ENCODE assay signal across 8 mouse cellular contexts in genomic region chr2:26364738-26365465, GRCm38 (mm10). TPM values are rescaled to one million over a fixed set of nuclear protein-coding genes. Genes with fewer than 3 reads are reported as not detected.
DNase-seq lines count a peak whose midpoint lies in the region; ATAC-seq lines count a peak whose summit lies in the region.

No protein-coding gene starts in this region.

- peak; percentile 61 for DNase-seq in urinary bladder, postnatal 14 days (ENCODE audit: low spot score)
- DNase-seq in urinary bladder, adult 18-20 months (ENCODE audit: low spot score in 2 of 2) = no peak
- peak; percentile 91 for DNase-seq in gastrocnemius, postnatal 10 days
- peak; percentile 87 for DNase-seq in kidney, postnatal 10 days
- DNase-seq in spleen, postnatal 4 days (ENCODE audit: low spot score in 2 of 2) = no peak
- DNase-seq in midbrain, embryonic 11.5 days (ENCODE audit: low spot score, missing footprints) = no peak
- no peak for DNase-seq in layer of hippocampus, adult 9-11 months

- no peak; the same call in 1 of the 2 replicates for ATAC-seq in stomach, embryonic 16.5 days (ENCODE audit: insufficient read depth, low FRiP score)
- no peak for ATAC-seq in midbrain, embryonic 11.5 days (ENCODE audit: low FRiP score)

- H3K27me3 ChIP-seq in stomach, embryonic 16.5 days (ENCODE audit: control insufficient read depth, insufficient read depth, low read length) = no peaks in the 10 kb centered on the region
- no peaks in the 10 kb centered on the region for H3K27me3 ChIP-seq in midbrain, embryonic 11.5 days (ENCODE audit: control insufficient read depth, insufficient read depth, low read length)

- peak overlapping the region; percentile 28; the same call in 1 of the 2 replicates for H3K9ac ChIP-seq in stomach, embryonic 16.5 days (ENCODE audit: low read length)
- no peak overlapping the region for H3K9ac ChIP-seq in midbrain, embryonic 11.5 days (ENCODE audit: low read length)

- 72% methylated on average over 10 of the region's 10 CpGs for WGBS in stomach, embryonic 16.5 days
- WGBS in midbrain, embryonic 11.5 days = 89% methylated on average over 10 of the region's 10 CpGs

- no peaks in the 10 kb centered on the region for H3K9me3 ChIP-seq in stomach, embryonic 16.5 days (replicated peaks; ENCODE audit: control insufficient read depth, low read length)
- H3K9me3 ChIP-seq in midbrain, embryonic 11.5 days (ENCODE audit: control insufficient read depth, low read length) = no peaks in the 10 kb centered on the region

- H3K4me2 ChIP-seq in stomach, embryonic 16.5 days (ENCODE audit: low read depth, low read length) = no peak overlapping the region
- no peak overlapping the region for H3K4me2 ChIP-seq in midbrain, embryonic 11.5 days

- H3K27ac ChIP-seq in stomach, embryonic 16.5 days (ENCODE audit: low read length) = peak overlapping the region; percentile 50; the same call in 1 of the 2 replicates
- H3K27ac ChIP-seq in midbrain, embryonic 11.5 days (ENCODE audit: low read depth, low read length) = no peak overlapping the region

- peaks cover 6% of the 10 kb centered on the region; the same call in 1 of the 2 replicates for H3K4me1 ChIP-seq in stomach, embryonic 16.5 days (ENCODE audit: control insufficient read depth, insufficient read depth, low read length)
- no peaks in the 10 kb centered on the region for H3K4me1 ChIP-seq in midbrain, embryonic 11.5 days (ENCODE audit: control insufficient read depth, insufficient read depth, low read length)

- H3K4me3 ChIP-seq in stomach, embryonic 16.5 days (replicated peaks; ENCODE audit: low read length) = no peak overlapping the region
- H3K4me3 ChIP-seq in midbrain, embryonic 11.5 days (ENCODE audit: low read depth, low read length) = no peak overlapping the region

- H3K36me3 ChIP-seq in stomach, embryonic 16.5 days (ENCODE audit: control insufficient read depth, insufficient read depth, low read length) = peaks cover 28% of the 10 kb centered on the region; the same call in 1 of the 2 replicates
- peaks cover 23% of the 10 kb centered on the region for H3K36me3 ChIP-seq in midbrain, embryonic 11.5 days (ENCODE audit: control insufficient read depth, insufficient read depth, low read length)

RNA-seq across cellular contexts. Expression of gene Card9, which starts 4.2 kb away (rescaled TPM):
- total RNA-seq in gastrocnemius, postnatal 10 days (2021) = 1 to 10 TPM in 1 of 2 experiments, under 1 TPM in 1; 0.82 to 1.5 TPM
- polyA plus RNA-seq in stomach, embryonic 16.5 days (2015; fragmentation: Nextera tagmentation; extraction: Ambion mirVana) = 1.1 and 1.5 TPM in 2 replicates
- polyA plus RNA-seq in midbrain, embryonic 11.5 days (2014; fragmentation: Nextera tagmentation; extraction: Ambion mirVana) = 0.99 and 1.1 TPM in 2 replicates

RNA-seq across cellular contexts. Expression of gene Dnlz, which starts 13.0 kb away (rescaled TPM):
- 10 to 100 TPM; 18.0 to 18.9 TPM for total RNA-seq in gastrocnemius, postnatal 10 days (2021)
- polyA plus RNA-seq in stomach, embryonic 16.5 days (2015; fragmentation: Nextera tagmentation; extraction: Ambion mirVana) = 20.5 and 23.8 TPM in 2 replicates
- polyA plus RNA-seq in midbrain, embryonic 11.5 days (2014; fragmentation: Nextera tagmentation; extraction: Ambion mirVana) = 29.5 and 35.0 TPM in 2 replicates

RNA-seq across cellular contexts. Expression of gene Snapc4, which starts 15.6 kb away (rescaled TPM):
- total RNA-seq in gastrocnemius, postnatal 10 days (2021) = 10 to 100 TPM; 11.1 to 14.5 TPM
- polyA plus RNA-seq in stomach, embryonic 16.5 days (2015; fragmentation: Nextera tagmentation; extraction: Ambion mirVana) = 25.8 and 26.1 TPM in 2 replicates
- polyA plus RNA-seq in midbrain, embryonic 11.5 days (2014; fragmentation: Nextera tagmentation; extraction: Ambion mirVana) = 22.3 and 22.5 TPM in 2 replicates

RNA-seq across cellular contexts. Expression of gene Entr1, which starts 24.2 kb away (rescaled TPM):
- 10 to 100 TPM; 25.7 to 35.3 TPM for total RNA-seq in gastrocnemius, postnatal 10 days (2021)
- polyA plus RNA-seq in stomach, embryonic 16.5 days (2015; fragmentation: Nextera tagmentation; extraction: Ambion mirVana) = 98.7 and 105 TPM in 2 replicates
- polyA plus RNA-seq in midbrain, embryonic 11.5 days (2014; fragmentation: Nextera tagmentation; extraction: Ambion mirVana) = 115 and 119 TPM in 2 replicates

RNA-seq across cellular contexts. Expression of gene Pmpca, which starts 24.2 kb away (rescaled TPM):
- 100 to 1,000 TPM; 124 to 146 TPM for total RNA-seq in gastrocnemius, postnatal 10 days (2021)
- 97.0 and 104 TPM in 2 replicates for polyA plus RNA-seq in stomach, embryonic 16.5 days (2015; fragmentation: Nextera tagmentation; extraction: Ambion mirVana)
- polyA plus RNA-seq in midbrain, embryonic 11.5 days (2014; fragmentation: Nextera tagmentation; extraction: Ambion mirVana) = 110 and 118 TPM in 2 replicates

Comparison
In these comparisons a context has a peak if more than half of its experiments do, and no peak if none do; other contexts are left out.
1. DNase-seq: peak in urinary bladder, postnatal 14 days (single experiment), gastrocnemius, postnatal 10 days (single experiment) and kidney, postnatal 10 days (single experiment); none in urinary bladder, adult 18-20 months (0 of 2), spleen, postnatal 4 days (0 of 2), midbrain, embryonic 11.5 days (single experiment) and layer of hippocampus, adult 9-11 months (single experiment).